Mouse (Mus musculus) retina, embryonic 14.5 days (tissue): ENCODE results near the gene Gbp3.
"Not testable (repeated sequence)": the region's sequence is repeated elsewhere in the genome, so short reads cannot be mapped to it uniquely, and the experiment has no call there.

Experiments used
- DNase-seq: peaks from one replicate; pipeline ENCODE4 v3.0.0-alpha.2; 2015; ENCODE audit warnings: low spot score

The Gbp3 gene

DNA sequence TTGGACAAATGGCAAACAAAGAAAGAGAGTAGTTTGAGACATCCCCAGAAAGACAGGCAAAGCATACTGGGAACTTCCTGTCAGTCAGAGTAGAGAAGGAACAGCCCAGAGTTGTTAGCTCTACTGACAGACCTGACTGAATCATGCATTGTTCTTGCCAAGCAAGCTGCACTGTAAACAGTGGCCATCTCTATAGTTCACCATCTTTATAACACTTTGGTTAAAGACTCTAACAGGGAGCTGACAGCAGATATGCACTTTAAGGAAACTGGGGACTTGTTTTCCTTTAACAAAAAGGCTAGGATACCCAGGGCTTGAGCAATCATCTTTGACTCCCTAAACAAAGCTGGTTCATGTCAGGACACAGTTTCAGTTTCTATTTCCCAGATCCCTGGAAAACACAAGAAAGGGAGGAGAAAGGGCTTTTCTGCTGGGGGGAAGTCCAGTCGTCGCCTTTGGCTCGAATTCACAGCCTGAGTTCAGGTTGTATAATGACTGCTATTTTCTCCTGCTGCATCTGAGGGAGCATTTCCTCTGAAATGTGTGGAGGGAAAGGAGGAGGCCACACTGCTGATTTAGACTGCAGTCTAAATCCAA, at the start of gene Gbp3:
Gene Gbp3 (plus strand): TSS at position 395 of the 597 bp plus-strand sequence.
- no peak for DNase-seq

DNA sequence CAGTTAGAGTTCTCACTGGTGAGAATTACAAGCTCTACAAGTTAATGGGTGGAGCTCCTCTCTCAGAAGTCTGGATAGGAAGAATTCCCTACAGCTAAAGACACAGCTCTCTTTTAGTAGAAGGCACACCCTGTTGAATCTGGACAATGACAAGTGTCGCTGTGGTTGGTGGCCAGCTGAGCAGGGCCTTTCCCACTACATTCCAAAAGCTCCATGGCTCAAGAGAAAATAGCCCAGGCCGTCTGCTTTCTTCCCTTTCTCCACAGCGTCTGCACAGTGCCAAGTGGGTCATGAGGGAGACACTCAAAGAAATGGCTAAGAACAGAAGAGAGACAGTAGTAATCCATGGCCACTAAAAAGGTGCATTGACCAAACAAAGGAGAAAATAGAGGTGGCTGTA, 31.7 kb upstream of the Gbp3 start:
- DNase-seq, result no peak

DNA sequence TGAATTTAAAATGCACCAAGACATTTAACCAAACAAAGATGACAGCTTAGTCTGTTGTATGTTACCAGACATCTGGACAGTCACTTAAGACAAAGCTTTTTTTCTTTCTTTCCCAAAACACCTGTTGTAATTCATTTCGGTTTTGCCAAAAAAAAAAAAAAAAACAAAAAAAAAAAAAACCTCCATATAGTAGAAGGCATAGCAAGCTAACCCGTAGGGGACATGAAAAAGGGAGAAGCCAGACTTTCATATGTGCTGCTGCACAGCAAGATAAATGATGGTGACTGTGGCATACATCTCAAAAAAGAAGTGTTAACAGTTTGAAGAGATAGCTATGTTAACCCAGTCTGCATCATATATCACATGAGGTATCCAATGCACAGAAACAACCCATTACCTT, 30.2 kb upstream of the Gbp3 start:
- no peak for DNase-seq

DNA sequence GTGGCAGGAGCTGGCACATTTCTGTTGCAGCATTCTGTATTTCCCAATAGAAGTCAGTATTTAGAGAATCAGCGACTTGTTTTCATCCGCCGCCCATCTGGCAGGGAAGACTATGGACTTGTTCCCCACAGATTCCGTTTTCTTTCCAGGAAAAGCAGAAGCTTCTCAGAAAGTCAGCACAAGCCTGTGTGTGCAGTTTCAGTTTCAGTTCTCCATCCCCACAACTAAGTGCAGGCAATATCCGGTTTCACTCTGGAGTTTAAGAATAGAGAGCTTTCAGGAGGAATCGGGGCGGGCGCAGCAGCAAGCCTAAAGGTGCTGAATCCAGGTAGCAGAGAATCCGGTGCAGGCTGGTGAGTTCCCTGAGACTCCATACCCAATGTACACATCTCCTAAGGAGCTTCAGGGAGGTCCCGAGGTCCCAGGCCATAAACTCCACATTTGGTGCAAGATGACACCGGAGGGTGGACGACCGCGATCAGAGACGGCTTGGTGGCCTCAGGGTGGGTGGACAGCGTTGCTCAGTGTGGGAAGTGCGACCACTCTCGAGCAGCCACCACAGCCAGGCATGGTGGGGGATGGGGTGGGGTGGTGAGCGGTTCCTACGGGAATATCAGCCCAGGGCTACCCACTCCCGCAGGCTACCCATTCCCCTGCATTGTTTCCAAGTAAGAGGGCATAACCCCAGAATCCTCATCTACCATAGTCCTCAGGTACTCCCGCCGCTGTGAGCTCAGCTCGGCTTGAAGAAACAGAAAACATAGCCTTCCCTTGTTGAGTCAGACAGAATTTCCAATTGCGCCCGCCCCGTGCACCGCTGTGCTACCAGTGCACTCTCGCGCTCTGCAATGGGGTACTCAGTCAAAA, 29.5 kb upstream of the Gbp3 start, which contains the start of gene Gbp7:
Gene Gbp7 (plus strand): TSS at position 256 of the 867 bp plus-strand sequence.
- peak; percentile 61 for DNase-seq

DNA sequence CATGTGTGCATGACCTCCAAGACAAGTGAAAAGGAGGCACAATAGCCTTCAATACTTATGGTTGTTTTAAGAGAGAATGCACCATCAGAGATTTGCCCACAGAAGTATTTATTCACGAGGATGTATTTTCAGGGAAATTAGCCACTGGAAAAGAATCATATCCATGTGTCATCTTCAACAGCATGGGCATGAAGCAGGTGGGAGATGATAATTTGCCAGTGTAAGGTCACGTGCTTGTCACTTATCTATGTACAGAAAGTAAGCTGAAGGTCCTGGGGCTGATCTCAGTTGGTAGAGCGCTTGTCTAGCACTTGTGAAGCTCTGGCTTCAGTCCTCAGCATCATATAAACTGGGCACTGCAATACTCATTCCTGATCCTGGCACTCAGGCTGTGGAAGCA, 28.2 kb upstream of the Gbp3 start:
- DNase-seq, result no peak

DNA sequence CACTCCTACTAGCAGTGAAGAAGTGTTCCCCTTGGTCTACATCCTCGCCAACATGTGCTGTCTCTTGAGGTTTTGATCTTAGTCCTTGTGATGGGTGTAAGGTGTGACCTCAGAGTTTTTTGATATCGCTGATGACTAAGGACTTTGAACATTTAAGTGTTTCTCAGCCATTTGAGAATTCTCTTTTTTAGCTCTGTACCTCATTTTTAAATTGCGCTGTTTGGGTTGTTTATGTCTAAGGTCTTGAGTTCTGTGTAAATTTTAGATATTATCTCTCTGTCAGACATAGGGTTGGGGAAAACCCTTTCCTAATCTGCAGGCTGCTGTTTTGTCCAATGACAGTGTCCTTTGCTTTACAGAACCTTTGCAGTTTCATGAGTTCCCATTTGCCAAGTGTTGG, 26.6 kb upstream of the Gbp3 start:
- no peak for DNase-seq

DNA sequence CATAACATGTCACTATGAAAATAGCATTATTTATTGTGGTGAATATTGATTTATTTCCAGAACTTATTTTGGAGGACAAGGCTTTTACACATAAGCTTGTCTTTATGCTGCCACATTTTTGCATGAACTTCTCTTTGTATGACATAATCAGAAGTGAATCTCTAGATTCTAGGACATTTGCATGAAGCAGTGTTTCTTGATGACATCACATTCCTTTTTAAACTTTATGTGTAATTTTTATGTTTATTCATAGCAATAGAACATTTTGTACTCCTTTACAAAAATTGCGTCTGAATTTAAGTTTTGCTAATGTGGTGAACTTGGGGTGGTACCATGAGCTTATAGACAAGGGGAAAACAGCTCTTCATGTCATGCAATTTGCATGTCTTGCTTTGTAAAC, 24.2 kb upstream of the Gbp3 start:
- no peak for DNase-seq

DNA sequence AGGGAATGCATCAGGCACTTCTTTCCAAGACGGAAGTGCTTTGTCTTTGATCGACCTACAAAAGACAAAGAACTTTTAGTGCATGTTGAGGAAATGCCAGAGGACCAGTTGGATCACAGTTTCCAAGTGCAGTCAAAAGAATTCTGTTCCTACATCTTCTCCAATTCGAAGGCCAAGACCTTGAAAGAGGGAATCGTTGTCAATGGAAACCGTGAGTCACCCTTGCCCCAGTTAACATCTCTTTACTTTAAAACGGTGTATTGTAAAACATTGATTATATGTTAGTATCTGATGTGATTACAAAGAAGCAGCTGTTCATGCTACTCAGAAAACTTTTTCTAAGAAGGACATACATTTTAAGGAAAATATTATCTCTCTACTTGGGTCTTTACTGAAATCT, 18.4 kb upstream of the Gbp3 start:
- no peak for DNase-seq

DNA sequence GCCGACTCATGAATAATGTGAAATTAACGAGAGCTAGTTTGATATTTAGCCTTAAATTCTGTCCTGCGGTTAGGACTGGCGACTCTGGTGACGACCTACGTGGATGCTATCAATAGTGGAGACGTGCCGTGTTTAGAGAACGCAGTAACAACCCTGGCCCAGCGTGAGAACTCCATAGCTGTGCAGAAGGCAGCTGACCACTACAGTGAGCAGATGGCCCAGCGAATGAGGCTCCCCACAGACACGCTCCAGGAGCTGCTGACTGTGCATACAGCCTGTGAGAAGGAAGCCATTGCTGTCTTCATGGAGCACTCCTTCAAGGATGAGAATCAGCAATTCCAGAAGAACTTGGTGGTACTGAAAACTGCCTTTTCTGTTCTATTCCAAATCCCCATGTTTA, 17.1 kb upstream of the Gbp3 start:
- not testable (repeated sequence) for DNase-seq

DNA sequence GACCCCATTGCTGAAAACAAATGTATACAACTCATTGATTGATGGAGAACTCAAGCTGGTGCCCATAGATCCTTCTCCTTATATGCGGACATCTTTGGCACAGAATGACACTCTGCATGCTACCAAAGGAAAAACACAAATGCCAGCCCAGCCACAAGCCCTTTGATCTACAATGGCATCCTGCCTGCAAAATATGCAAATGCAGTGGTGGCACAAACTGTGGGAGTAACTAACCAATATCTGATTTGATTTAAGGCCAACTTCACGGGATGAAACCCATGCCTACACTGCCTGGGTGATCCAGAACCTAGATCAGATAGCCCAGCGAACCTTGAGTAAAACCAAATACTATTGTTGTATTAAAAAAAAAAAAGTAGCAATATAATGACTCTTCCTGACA, 13.1 kb upstream of the Gbp3 start:
- DNase-seq, result no peak

DNA sequence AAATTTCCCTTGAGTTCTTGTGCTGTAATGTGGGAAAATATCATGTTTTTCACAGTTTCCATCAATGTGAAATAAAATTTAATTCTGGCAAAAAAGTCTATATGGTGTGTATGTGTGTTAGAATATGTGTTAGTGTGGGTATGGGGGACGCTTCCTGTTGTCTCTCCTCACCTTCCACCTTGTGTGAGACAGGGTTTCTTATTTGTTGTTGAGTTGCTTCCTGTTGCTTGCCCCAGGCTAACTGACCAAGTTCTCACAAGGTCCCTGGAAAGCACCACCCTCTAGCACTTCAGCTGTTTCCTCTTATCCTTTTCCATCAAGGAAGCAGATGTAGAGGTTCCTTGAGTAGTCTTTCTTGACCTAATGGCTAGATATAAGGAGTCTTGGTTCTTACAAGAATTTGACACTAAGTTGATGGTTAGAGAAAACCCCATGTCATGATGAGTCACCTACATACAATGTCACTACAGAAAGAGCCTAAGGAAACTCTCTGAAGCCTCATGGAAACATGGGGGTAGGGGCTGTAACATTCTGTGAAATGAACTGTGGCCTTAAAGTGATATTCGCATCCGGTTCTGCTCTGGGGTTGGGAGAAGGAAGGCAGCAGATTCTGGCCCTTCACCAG, 9.7 kb upstream of the Gbp3 start:
- no peak for DNase-seq

DNA sequence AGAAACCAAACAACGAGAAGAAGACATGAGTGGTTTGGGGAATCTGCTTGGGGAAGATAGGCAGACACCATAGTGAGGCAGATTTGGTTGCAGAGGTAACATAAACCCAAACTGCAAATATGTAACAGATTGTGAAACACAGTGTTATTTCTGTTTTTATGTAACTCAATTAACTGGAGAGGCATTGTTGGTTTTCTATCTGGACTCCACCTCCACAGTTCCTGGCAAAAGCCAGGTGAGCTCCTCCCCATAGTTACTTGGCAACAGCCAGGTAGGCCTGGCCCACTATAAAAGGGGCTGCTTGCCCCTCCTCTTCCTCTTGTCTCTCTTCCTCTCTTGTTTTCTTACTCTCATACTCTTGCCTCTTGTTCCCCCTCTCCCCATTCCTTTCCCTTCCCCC, 5.2 kb upstream of the Gbp3 start:
- DNase-seq, result no peak

DNA sequence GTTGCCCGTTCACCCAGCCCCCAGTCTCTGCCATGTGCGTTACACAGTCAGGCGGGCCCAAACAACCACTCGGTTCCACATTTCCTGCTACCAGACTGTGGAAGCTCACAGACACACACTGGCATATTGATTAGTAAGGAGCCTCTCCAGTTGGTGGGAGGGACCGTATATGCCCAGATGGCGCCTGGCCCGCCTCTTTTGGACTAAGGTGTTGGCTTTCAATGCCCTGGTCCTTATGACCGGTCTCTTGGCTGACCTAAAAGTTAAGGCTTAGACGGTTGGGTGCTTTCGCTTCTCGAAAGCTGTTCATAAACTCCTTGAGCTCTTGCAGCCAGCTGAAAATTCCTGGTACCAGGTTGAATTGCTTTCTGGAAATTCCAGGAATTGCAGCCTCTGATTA, 4.2 kb upstream of the Gbp3 start:
- no peak for DNase-seq

DNA sequence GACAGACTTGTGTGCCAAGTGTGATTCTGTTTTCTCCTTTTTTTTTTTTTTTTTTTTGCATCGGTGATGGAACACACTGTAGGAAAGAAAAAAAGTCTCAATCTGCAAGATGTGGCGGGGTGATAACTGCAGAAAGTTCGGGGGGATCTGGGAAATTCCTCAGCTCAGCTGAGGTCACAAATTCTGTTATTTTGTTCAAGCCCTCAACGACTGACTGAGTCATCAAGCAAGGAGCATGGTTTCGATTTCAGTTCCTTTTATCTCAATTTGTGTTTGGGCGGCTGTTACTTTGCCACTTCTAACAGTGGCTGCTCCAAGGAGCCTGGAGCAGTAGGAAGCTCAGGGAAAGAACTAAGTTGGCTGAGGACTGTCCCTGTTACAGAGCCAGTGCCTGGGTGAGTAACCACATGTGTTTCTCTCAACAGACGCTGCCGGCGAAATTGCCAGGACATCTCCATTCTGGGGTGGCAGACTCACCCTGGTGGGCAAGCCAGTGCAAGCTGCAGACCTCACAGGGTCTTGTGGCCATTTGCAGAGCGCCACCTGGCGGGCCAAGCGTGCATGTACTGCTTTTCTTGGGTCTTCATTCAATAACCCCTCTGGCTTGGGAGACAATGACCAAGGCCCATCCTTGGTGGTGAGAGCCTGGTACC, 596 bp downstream of the Gbp3 start:
- peak; percentile 93 for DNase-seq

DNA sequence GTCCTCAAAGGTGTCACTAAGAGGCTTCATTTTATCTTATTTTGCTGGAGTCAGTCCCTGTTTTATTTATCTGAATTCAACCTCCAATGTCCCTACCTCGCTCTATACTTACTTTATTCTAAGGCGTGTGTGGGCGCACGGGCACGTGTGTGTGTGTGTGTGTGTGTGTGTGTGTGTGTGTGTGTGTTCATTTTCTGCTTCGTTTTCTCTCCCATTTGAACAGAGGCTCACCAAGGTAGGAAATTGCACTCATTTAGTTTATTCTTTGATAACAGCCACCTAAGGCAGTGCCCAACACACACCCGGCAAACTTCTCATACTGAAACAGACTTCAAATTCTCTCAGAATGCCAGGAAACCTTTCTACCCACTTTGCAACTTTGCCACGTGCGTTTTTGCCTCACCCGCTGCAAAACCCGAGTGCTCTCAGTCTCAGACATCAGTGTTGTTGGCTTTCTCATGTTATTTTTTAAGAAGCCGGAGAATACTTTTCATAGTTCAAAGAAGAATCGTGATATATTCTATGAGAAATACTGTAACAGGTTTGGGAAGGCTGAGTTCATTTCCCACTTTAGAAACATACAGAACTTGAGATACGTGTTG, 1.3 kb downstream of the Gbp3 start:
- DNase-seq, result no peak

DNA sequence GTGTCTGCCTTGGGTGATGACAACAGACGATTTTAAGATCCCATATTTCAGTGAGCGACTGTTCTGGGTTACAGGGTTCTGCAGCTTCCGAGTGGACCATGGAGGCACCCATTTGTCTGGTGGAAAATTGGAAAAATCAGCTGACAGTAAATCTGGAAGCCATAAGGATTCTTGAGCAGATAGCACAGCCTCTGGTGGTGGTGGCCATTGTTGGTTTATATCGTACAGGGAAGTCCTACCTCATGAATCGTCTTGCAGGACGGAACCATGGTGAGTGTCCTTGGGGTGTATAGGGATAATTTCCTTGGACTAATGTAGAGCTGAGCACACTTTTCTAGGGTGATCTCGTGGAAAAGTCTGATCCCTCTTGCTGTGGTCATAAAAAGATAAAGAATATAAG, 1.8 kb downstream of the Gbp3 start:
- no peak for DNase-seq

DNA sequence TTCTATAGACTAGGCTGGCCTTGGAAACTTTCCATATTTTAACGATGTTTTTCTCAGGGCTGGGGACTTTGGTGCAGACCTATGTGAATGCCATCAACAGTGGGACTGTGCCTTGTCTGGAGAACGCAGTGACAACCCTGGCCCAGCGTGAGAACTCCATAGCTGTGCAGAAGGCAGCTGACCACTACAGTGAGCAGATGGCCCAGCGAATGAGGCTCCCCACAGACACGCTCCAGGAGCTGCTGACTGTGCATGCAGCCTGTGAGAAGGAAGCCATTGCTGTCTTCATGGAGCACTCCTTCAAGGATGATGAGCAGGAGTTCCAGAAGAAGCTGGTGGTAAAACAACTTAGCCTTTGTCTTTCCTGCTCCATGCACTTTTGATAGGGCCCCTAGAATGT, 7.7 kb downstream of the Gbp3 start:
- not testable (repeated sequence) for DNase-seq

DNA sequence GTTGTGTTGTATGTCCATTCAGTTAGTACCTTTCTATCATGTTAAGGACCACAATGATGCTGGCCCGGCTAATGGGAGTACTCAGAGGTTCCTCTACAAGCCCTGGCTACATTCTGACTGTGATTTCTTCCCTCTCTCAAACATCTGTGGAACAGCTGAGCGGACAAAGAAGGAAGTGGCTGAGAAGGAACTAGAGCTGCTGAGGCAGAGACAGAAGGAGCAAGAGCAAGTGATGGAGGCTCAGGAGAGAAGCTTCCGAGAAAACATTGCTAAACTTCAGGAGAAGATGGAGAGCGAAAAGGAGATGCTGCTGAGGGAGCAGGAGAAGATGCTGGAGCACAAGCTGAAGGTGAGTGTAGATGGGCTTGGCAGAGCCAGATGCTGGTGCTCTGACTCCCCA, 10.9 kb downstream of the Gbp3 start:
- DNase-seq, result no peak

DNA sequence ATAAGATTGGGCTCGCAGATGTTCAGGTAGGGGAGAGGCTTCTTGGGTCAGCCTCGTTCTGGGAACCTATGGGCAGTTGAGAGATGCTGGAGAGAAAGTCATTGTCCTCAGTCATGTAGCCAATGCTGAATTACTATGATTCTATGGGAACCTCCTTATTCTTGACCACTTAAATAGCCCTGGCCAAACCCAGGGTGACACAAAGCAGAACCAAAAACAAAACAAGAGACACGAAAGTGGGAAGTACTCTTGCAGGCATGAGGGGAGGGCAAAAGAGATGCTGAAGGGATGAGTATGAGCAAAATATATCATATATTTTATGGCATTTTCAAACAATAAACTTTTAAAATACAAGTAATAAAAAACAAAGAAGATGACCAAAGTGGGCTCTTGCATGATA, 17.3 kb downstream of the Gbp3 start:
- no peak for DNase-seq

DNA sequence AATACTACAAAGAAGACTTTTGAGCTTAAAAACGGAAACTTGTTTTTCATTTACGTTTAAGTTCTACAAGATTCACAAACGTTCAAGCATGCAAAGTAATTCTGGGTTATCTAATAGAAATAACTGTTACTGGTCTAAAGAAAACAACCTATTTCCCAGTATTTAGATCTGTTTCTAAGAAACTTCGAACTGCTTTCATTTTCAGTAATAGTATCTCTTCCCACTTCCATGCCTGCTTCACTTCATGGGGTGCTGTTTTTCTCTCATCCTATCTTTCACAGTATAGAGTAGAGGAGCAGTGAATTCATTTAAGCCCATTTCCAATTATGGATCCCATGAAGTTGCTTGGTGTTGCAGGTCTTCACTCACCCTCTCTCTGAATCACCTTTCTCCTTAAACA, 18.5 kb downstream of the Gbp3 start:
- DNase-seq, result no peak

DNA sequence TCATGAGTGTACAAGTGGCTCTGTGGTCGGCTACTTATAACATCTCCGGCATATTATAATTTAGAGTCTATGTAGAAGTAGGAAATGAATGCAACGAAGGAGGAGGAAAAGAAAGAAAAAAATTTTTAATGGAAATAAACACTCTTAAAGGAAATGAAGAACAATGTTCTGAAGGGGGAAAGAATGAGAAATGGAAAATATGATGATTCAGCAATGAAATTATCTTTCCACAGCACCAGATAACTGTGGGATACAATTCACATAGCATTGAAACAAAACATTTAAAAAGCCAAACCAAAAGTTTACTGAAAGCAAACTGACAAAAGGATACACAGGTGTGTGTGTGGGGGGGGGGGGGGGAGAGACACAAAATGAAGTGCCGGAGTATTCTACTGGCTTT, 23.2 kb downstream of the Gbp3 start:
- DNase-seq, result no peak

DNA sequence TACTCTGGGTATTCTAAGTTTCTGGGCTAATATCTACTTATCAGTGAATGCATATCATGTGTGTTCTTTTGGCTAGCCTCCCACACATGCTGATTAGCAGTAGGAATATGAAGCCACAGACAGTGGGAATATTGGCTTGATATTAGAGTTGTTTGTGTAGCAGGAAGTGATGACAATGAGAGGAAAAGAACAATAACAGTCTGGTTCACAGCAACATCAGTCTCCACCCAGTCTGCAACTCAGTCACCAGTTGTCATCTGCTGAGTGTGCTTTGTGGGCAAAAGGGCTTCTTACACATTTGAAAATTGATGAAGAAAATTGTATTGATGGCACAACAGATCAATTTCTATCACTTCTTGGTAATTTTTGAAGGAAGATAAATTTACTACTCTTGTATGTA, 27.6 kb downstream of the Gbp3 start:
- DNase-seq, result no peak
